Mouse (Mus musculus): ENCODE measurements at regions not wholly inside any gene's neighbourhood (a gene's known extent, or its start where the extent isn't known, plus 50 kb on each side); places are given as distances from the start of the nearest gene placed in this dataset.

GRCm38 (mm10) chr3:143674855-143675254 lies 530.2 kb downstream of the Lmo4 start:
- DNase-seq (no peak), ATAC-seq (ENCODE audit: low FRiP score, low TSS enrichment) (no peak)
- WGBS, result 90% methylated on average over 3 of the region's 3 CpGs
- Histone ChIP-seq H3K9me3 (ENCODE audit: control insufficient read depth, low read length) (no peaks in the 10 kb centered on the region), H3K4me1 (ENCODE audit: control insufficient read depth, insufficient read depth, low read length) (no peaks in the 10 kb centered on the region), H3K27me3 (ENCODE audit: control insufficient read depth, insufficient read depth, low read length) (no peaks in the 10 kb centered on the region), H3K4me2 (ENCODE audit: low read length) (no peak overlapping the region), H3K27ac (replicated peaks; ENCODE audit: low read depth, low read length) (no peak overlapping the region), H3K9ac (replicated peaks; ENCODE audit: low read length) (no peak overlapping the region), H3K36me3 (ENCODE audit: control insufficient read depth, insufficient read depth, low read length) (no peaks in the 10 kb centered on the region), H3K4me3 (replicated peaks; ENCODE audit: low read depth, low read length) (no peak overlapping the region)

DNA sequence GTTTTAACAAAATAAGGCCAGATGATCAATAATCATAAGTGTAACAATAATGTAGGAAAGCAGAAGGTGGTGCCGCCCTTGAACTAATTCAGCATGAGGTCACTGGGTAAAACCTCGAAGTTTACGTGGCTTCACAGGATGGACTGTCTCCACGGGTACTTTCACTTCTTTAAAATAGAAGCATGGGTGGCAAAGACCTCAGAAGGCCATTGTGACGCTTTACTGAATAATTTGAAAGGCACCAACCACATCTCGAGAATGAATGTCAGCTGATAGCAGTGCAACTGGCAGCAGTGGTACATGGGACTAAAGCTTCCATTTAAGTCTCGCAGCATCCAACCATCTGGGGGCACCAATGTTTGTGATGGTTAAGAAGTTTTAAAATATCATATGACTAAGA lies 530.6 kb downstream of the Lmo4 start:
- ATAC-seq (ENCODE audit: low FRiP score, low TSS enrichment), result no peak
- Histone ChIP-seq H3K9ac (replicated peaks; ENCODE audit: low read length) (no peak overlapping the region), H3K27ac (replicated peaks; ENCODE audit: low read depth, low read length) (no peak overlapping the region), H3K9me3 (ENCODE audit: control insufficient read depth, low read length) (no peaks in the 10 kb centered on the region), H3K4me3 (replicated peaks; ENCODE audit: low read depth, low read length) (no peak overlapping the region), H3K27me3 (ENCODE audit: control insufficient read depth, insufficient read depth, low read length) (no peaks in the 10 kb centered on the region), H3K4me1 (ENCODE audit: control insufficient read depth, insufficient read depth, low read length) (no peaks in the 10 kb centered on the region), H3K36me3 (ENCODE audit: control insufficient read depth, insufficient read depth, low read length) (no peaks in the 10 kb centered on the region), H3K4me2 (ENCODE audit: low read length) (no peak overlapping the region)
- no peak for DNase-seq
- 86% methylated on average over 7 of the region's 7 CpGs for WGBS

DNA sequence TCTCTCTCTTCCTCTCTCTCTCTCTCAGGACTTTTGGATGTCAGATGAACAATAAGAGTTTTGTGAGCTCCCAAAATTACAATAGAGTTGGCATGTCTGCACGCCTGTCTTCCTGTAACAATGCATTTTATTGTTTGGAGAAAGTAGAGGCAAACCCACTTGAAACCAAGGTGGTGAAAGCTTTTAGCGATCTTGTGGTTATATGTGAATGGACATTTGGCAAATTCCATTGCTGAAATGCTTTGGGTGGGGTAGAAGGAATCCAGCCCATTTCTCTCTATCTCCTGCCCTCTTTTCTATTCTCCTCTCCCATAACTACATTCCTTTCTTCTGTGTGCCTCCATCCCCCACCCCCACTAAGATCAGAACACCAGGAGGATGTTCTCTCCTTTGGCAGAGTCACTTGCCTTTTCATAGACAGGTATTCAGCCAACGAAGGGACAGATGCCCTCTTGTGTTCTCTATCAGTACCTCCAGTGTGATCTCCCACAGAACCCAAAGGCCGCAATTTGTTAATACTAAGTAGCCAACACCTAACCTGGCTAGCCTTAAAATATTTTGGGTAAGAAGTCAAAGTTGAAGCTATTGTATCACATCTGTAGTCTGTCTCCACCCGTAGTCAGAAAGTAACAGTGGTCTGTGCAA lies 542.9 kb downstream of the Lmo4 start:
- Histone ChIP-seq H3K27me3 (ENCODE audit: control insufficient read depth, insufficient read depth, low read length) (no peaks in the 10 kb centered on the region), H3K4me3 (replicated peaks; ENCODE audit: low read depth, low read length) (no peak overlapping the region), H3K27ac (replicated peaks; ENCODE audit: low read depth, low read length) (no peak overlapping the region), H3K9ac (replicated peaks; ENCODE audit: low read length) (no peak overlapping the region), H3K9me3 (ENCODE audit: control insufficient read depth, low read length) (no peaks in the 10 kb centered on the region), H3K4me2 (ENCODE audit: low read length) (no peak overlapping the region), H3K36me3 (ENCODE audit: control insufficient read depth, insufficient read depth, low read length) (no peaks in the 10 kb centered on the region), H3K4me1 (ENCODE audit: control insufficient read depth, insufficient read depth, low read length) (no peaks in the 10 kb centered on the region)
- 85% methylated on average over 5 of the region's 5 CpGs for WGBS
- ATAC-seq (ENCODE audit: low FRiP score, low TSS enrichment) (no peak), DNase-seq (no peak)

- H3K36me3 ChIP-seq (ENCODE audit: control insufficient read depth, insufficient read depth, low read length), result no peaks in the 10 kb centered on the region
- ATAC-seq (ENCODE audit: low FRiP score, low TSS enrichment) (no peak), DNase-seq (no peak)
- WGBS, result 88% methylated on average over 8 of the region's 8 CpGs
- no peaks in the 10 kb centered on the region for H3K27me3 ChIP-seq (ENCODE audit: control insufficient read depth, insufficient read depth, low read length)
- no peaks in the 10 kb centered on the region for H3K9me3 ChIP-seq (ENCODE audit: control insufficient read depth, low read length)
- no peak overlapping the region for H3K4me3 ChIP-seq (replicated peaks; ENCODE audit: low read depth, low read length)
- no peak overlapping the region for H3K27ac ChIP-seq (replicated peaks; ENCODE audit: low read depth, low read length)
- no peak overlapping the region for H3K4me2 ChIP-seq (ENCODE audit: low read length)
- no peaks in the 10 kb centered on the region for H3K4me1 ChIP-seq (ENCODE audit: control insufficient read depth, insufficient read depth, low read length)
- no peak overlapping the region for H3K9ac ChIP-seq (replicated peaks; ENCODE audit: low read length)
Measured at GRCm38 (mm10) chr3:143659421-143659978, 545.5 kb downstream of the Lmo4 start.

GRCm38 (mm10) chr3:143647237-143647636 lies 557.8 kb downstream of the Lmo4 start:
- Histone ChIP-seq H3K9me3 (ENCODE audit: control insufficient read depth, low read length) (no peaks in the 10 kb centered on the region), H3K36me3 (ENCODE audit: control insufficient read depth, insufficient read depth, low read length) (no peaks in the 10 kb centered on the region), H3K9ac (replicated peaks; ENCODE audit: low read length) (no peak overlapping the region), H3K4me1 (ENCODE audit: control insufficient read depth, insufficient read depth, low read length) (no peaks in the 10 kb centered on the region), H3K27me3 (ENCODE audit: control insufficient read depth, insufficient read depth, low read length) (no peaks in the 10 kb centered on the region), H3K27ac (replicated peaks; ENCODE audit: low read depth, low read length) (no peak overlapping the region), H3K4me2 (ENCODE audit: low read length) (no peak overlapping the region), H3K4me3 (replicated peaks; ENCODE audit: low read depth, low read length) (no peak overlapping the region)
- ATAC-seq (ENCODE audit: low FRiP score, low TSS enrichment), result no peak
- no peak for DNase-seq
- WGBS, result 88% methylated on average over 2 of the region's 2 CpGs

- Histone ChIP-seq H3K9ac (replicated peaks; ENCODE audit: low read length) (no peak overlapping the region), H3K27ac (replicated peaks; ENCODE audit: low read depth, low read length) (no peak overlapping the region), H3K4me3 (replicated peaks; ENCODE audit: low read depth, low read length) (no peak overlapping the region), H3K4me2 (ENCODE audit: low read length) (no peak overlapping the region), H3K9me3 (ENCODE audit: control insufficient read depth, low read length) (no peaks in the 10 kb centered on the region), H3K4me1 (ENCODE audit: control insufficient read depth, insufficient read depth, low read length) (no peaks in the 10 kb centered on the region), H3K27me3 (ENCODE audit: control insufficient read depth, insufficient read depth, low read length) (no peaks in the 10 kb centered on the region), H3K36me3 (ENCODE audit: control insufficient read depth, insufficient read depth, low read length) (no peaks in the 10 kb centered on the region)
- no peak for DNase-seq
- 56% methylated on average over 7 of the region's 7 CpGs for WGBS
- ATAC-seq (ENCODE audit: low FRiP score, low TSS enrichment), result 0 out of 2 replicates have a peak, but pooled peaks have one; percentile 17
Measured at GRCm38 (mm10) chr3:143646836-143647235, 558.2 kb downstream of the Lmo4 start.

- Histone ChIP-seq H3K4me1 (ENCODE audit: control insufficient read depth, insufficient read depth, low read length) (no peaks in the 10 kb centered on the region), H3K27ac (replicated peaks; ENCODE audit: low read depth, low read length) (no peak overlapping the region), H3K36me3 (ENCODE audit: control insufficient read depth, insufficient read depth, low read length) (no peaks in the 10 kb centered on the region), H3K4me3 (replicated peaks; ENCODE audit: low read depth, low read length) (no peak overlapping the region), H3K9ac (replicated peaks; ENCODE audit: low read length) (no peak overlapping the region), H3K9me3 (ENCODE audit: control insufficient read depth, low read length) (no peaks in the 10 kb centered on the region), H3K27me3 (ENCODE audit: control insufficient read depth, insufficient read depth, low read length) (no peaks in the 10 kb centered on the region), H3K4me2 (ENCODE audit: low read length) (no peak overlapping the region)
- ATAC-seq (ENCODE audit: low FRiP score, low TSS enrichment), result no peak
- no peak for DNase-seq
- 80% methylated on average over 2 of the region's 2 CpGs for WGBS
Measured at GRCm38 (mm10) chr3:143633036-143633435, 572.0 kb downstream of the Lmo4 start.

DNA sequence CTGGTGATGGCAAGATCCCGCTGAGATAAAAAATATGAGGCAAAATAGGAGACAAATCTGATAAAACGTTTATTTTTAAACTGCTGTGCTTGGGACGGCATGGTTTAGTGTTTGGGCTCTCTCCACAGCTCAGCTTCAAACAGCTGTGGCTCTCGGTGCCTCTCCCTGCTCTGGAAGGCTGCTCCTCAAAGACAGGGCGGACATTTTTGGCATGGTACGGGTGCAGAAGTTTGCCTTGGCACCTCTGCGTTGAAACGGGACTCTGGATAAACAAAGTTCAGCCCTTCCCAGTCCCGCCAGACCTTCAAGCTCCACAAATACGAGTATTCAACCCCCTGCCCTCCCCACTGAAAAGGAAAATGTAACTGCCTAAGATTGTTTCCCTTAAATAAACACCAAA lies 573.8 kb downstream of the Lmo4 start:
- Histone ChIP-seq H3K9me3 (ENCODE audit: control insufficient read depth, low read length) (no peaks in the 10 kb centered on the region), H3K4me2 (ENCODE audit: low read length) (no peak overlapping the region), H3K27ac (replicated peaks; ENCODE audit: low read depth, low read length) (no peak overlapping the region), H3K4me1 (ENCODE audit: control insufficient read depth, insufficient read depth, low read length) (no peaks in the 10 kb centered on the region), H3K4me3 (replicated peaks; ENCODE audit: low read depth, low read length) (no peak overlapping the region), H3K36me3 (ENCODE audit: control insufficient read depth, insufficient read depth, low read length) (no peaks in the 10 kb centered on the region), H3K27me3 (ENCODE audit: control insufficient read depth, insufficient read depth, low read length) (no peaks in the 10 kb centered on the region), H3K9ac (replicated peaks; ENCODE audit: low read length) (no peak overlapping the region)
- ATAC-seq (ENCODE audit: low FRiP score, low TSS enrichment) (no peak), DNase-seq (no peak)
- WGBS, result 60% methylated on average over 10 of the region's 10 CpGs

- no peaks in the 10 kb centered on the region for H3K4me1 ChIP-seq (ENCODE audit: control insufficient read depth, insufficient read depth, low read length)
- no peaks in the 10 kb centered on the region for H3K9me3 ChIP-seq (ENCODE audit: control insufficient read depth, low read length)
- H3K4me2 ChIP-seq (ENCODE audit: low read length), result no peak overlapping the region
- no peak overlapping the region for H3K27ac ChIP-seq (replicated peaks; ENCODE audit: low read depth, low read length)
- ATAC-seq (ENCODE audit: low FRiP score, low TSS enrichment), result no peak
- WGBS, result 93% methylated on average over 3 of the region's 3 CpGs
- H3K27me3 ChIP-seq (ENCODE audit: control insufficient read depth, insufficient read depth, low read length), result no peaks in the 10 kb centered on the region
- H3K9ac ChIP-seq (replicated peaks; ENCODE audit: low read length), result no peak overlapping the region
- no peak for DNase-seq
- H3K4me3 ChIP-seq (replicated peaks; ENCODE audit: low read depth, low read length), result no peak overlapping the region
- no peaks in the 10 kb centered on the region for H3K36me3 ChIP-seq (ENCODE audit: control insufficient read depth, insufficient read depth, low read length)
Measured at GRCm38 (mm10) chr3:143624906-143625305, 580.1 kb downstream of the Lmo4 start.

Data from midbrain, embryonic 14.5 days (tissue).